Mouse (Mus musculus) right cerebral cortex, adult 2 months (tissue): ENCODE results near the gene Zfp710.
"Not testable (repeated sequence)": the region's sequence is repeated elsewhere in the genome, so short reads cannot be mapped to it uniquely, and the experiment has no call there.

Experiments
- DNase-seq, 2 experiments: peaks; one replicate each; pipeline ENCODE4 v3.0.0; 2021 to 2022; ENCODE audit warnings: low spot score in 2 of 2

The Zfp710 gene

DNA sequence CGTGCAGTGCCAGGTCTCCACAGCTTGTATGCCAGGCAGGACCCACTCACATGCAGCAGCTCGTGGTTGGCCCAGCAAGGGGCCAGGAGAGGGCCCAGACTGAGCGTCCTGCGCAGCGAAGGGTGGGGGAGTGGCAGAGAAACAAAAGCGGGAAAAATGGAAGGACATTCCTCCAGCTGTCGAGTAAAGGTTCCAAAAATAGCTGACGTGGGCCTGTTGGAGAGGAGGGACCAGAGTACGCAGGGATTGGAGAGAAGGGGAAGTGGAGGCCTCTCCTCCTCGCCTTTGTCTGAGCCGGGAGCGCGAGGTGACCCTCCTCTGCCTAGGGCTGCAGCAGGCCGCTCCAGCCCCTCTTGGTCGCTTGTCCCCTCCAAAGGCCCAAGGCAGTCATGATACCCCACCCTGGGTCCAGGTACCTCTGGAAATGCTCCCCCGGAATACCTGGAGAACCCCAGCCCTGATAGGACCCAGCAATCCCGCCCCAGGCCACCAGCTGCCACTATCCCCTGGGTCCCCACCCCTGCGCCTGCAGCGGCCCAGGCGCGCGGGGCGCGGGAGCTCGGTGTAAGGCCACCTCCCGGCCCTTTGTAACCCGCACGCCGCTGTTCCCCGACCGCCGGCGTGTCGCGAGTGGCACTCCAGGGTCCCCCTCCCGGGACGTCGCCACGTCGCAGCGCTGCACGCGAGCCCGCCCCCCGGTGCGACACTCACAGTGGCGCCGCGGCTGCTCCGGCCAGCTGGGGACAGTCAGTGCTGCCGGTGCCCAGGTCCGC lies 90.0 kb downstream of the Zfp710 start:
- DNase-seq, result peak; percentile 44 to 51

DNA sequence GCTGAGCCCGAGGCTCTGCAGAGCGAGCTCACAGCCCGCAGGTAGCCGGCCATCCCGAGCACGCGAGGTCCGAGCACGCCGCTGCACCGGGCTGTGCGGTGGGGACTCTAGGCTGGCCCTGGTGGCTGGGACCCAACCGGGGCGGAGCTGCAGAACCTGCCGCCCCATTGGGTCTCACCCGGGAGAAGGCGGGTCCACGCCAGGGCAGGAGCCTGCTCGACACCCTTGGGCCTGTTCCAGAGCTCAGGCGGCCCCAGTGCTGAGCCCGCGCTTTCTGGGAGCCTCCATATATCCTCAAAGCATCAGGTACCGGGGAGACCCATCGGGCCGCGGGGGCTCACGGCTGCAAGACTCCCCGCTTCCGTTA lies 90.6 kb downstream of the Zfp710 start, which contains the start of gene Idh2:
Gene Idh2 (minus strand): TSS at position 169 of the 367 bp plus-strand sequence.
- peak; percentile 86 to 88 for DNase-seq

DNA sequence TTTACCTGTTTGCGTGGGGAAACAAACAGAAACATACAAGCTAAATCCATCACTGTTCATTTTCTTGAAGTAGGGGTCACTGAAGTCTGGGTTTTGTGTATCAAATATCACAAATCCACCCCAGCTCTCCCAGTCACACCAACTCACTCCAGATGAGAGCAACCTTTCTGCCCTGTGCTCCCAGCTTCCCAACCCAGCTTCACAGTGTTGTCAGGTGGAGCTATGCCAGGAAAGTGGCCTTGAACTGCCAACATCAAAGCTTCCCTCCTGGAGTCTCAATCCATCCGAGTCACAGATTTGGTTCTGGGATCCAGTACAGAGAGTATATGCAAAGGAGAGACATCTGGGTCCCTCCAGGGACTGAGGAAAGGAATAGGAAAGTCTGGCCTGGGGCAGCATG lies 91.5 kb downstream of the Zfp710 start:
- no peak for DNase-seq

DNA sequence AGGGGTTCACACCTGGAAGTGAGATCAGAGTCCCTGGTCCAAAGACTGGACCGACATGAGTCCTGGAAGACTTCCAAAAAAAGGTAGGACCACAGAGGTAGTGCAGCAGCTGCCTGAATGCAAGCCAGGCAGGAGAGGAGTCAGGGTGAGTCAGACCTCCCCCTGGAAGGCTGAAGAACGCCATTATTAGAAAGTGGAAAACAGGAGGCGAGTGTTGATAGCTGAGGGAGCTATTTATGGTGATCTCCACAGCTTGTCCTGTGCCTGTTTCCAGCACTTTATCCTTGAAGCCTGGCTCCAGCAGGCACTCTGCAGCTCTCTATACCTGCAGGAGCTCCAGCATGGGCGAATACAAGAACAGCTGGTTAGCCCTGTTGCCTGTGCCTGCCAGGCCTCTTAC lies 94.6 kb downstream of the Zfp710 start:
- peak; percentile 45 to 68 for DNase-seq

DNA sequence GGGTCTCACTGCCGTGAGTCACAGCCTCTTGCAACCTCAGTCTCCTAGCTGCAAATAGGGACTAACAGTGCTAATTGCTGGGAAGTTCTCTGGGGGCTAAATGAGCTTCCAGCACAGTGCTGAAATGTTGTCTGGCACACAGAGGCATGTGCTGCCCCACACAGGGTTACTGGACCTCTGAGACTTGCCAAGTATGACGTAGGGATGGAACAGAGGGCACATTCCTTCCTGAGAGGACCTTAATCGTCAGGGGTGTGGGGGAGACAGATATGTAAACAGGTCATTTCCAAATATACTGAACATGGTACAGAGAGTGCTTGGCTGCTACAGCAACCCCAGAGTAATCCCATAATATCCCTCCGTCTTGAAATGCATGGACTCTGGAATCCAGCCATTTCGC lies 96.5 kb downstream of the Zfp710 start:
- DNase-seq, result no peak

DNA sequence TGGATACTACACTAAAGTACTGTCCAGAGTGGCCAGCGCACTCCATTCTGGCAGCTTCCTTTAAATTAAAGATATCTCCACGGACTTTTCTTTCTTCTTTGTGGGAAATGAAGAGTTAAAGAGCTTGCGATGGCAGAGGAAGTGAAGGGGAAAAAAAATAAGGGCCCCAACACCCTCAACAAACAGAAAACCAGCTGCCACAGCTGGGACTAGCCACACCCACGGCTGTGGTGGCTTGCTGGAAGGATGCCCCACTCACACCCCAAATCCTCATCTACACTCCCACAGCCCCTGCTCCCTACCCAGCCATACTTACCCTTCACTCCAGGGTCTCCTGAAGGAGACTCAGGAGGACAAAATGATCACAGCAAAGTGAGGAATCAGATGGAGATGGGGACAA lies 98.5 kb downstream of the Zfp710 start:
- no peak for DNase-seq

DNA sequence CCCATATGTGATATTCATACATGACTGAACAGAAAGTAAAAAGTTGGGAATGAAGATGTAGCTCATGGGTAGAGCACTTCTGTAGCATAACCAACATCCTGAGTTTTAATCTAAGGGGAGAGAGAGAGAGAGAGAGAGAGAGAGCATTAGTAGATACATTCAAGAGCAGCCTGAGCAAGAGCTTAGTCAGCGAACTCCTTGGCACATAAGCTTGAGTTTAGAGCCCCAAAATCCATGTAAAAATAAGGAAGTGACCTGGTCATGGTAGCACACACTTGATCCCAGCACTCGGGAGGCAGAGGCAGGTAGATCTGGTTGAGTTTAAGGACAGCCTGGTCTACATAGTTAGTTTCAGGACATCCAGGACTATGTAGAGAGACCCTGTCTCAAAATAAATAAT lies 99.1 kb downstream of the Zfp710 start:
- DNase-seq, result no peak

DNA sequence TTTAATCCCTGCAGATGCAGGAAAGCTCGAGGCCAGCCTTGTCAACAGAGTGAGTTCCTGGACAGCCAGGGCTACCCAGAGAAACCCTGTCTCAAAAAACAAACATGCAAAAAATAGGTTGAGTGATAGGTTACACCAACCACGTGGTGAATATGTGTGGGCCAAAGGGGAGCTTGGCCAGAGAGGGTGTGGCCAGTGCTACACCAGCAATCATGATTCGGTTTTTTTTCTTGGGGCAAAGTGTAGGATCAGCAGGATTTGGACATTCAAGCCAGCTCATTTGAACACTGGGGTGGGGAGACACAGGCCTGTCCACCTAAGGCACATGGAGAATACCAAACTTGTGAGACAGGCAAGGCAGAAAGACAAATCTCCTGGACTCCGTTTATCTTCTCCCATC lies 104.7 kb downstream of the Zfp710 start:
- no peak for DNase-seq

DNA sequence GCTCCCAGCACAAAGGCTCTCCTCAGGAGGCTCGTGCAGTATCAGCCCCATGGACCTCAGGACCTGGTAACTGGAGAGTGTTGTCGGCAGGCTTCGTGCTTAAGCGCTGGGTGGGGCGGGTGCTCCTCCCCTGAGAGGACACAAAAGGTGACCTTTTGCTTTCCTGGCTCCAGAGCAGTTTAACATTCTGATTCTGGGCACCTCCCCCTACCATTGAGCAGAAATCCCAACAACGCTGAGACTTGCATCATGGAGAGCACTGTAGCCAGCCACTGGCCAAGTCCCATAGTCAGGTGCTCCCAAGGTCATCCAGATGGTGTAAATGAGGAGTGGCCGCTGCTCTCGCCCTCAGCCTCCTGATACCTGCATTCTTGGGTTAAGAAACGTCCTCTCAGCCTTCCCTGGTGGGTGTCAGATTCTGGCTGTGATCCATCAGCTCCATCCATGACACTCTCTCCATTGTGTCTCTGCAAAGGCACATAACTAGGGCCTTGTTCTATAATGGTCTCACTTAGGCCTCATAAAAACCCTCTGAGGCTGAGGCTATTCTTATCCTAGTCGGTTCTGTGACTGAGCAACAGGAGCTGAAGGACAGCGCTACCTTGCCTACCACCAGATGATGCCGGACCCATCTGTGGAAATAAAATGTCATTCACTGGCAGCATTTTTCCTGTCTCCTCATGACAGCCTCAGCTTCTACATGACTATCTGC lies 105.9 kb downstream of the Zfp710 start:
- DNase-seq, result no peak

DNA sequence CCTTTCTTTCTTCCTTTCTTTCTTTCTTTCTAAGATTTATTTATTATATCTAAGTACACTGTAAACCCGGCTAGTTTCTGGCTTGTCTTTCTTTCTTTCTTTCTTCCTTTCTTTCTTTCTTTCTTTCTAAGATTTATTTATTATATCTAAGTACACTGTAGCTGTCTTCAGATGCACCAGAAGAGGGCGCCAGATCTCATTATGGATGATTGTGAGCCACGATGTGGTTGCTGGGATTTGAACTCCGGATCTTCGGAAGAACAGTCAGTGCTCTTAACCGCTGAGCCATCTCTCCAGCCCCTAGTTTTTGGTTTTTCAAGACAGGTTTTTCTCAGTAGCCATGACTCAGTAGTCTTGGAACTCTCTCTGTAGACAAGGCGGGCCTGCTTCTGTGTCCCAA lies 106.7 kb downstream of the Zfp710 start:
- DNase-seq, result not testable (repeated sequence)

DNA sequence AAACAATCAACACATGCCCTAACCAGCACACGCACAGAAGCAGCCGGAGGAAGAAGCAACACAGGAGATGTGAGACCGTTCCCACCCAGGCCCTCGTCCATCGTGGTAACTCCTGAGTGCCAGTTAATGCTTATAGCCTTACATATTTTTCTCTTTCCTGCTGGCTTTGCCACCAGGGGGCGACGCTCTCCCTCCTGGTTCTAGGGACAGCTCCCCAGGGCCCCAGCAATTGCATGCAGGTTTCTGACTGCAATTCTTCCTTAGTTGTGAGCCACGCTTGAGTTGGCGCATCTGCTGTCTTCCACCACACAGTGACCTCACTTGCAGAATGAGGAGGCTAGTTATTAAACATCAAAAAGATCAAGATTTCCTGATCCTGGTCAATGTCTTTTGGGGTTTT lies 107.9 kb downstream of the Zfp710 start:
- no peak for DNase-seq

DNA sequence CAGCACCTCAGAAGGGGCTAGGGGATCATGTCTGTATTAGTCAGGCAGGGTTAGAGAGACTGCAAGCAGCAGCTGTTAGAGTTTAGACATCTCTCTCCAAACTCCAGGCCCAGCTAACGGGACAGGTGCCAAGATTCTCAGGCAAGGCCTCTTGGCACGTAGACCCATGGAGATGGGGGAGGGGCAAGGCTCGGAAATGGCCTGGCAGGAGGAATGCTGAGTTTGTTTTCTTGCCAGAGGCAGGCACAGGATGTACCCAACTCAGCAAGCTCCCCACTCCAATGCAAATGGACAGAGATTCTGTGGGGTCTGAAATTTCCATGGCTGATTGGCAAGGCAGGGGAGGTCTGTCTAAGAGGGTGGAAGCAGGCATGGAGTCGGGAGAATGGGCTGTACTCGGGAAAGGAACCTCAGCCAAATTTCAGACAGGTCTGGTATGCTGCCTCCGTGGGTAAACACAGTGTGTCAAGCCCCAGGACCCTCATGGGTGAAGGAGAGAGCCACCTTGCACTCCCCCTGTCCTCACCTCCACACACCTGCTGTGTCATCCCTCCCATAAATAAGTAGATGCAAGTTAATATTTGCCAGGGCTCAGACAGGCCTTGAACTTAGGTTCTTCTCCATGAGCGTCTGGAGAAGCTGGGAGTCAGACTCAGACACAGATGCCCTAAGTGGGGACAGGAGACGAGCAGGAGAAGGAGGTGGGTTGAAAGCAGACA lies 110.0 kb downstream of the Zfp710 start:
- DNase-seq, result peak; percentile 64 to 71

DNA sequence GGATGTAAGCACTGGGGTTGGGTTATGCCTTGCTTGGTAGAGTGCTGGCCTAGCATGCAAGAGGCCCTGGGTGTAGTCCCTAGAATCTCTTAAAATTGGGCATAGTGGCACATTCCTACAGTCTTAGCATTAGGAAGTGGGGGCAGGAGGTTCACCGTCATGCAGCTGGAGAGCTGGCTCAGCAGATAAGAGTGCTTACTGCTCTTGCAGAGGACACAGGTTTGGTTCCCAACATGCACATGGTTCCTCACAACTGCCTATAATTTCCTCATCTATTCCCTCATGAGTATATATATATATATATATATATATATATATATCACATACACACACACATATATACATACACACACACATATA lies 110.5 kb downstream of the Zfp710 start:
- DNase-seq, result no peak

DNA sequence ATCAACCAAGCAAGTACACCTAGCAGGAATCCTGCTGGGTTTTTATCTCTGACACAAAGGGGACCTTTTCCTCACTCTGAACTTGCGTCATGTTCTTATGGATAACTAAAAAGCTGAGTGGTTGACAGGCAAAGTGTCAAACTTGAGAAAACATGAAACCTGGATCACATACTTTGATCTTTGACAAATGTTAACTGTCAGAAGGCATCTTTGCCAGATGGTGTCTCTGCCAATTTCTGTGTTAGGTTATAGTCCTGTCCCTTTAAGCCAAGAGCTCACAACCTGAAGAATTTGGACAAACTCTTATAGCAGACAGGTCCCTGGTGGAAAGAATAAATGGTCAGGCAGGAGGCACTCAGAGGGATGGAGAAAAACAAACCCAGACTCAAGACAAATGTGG lies 113.8 kb downstream of the Zfp710 start:
- DNase-seq, result no peak

DNA sequence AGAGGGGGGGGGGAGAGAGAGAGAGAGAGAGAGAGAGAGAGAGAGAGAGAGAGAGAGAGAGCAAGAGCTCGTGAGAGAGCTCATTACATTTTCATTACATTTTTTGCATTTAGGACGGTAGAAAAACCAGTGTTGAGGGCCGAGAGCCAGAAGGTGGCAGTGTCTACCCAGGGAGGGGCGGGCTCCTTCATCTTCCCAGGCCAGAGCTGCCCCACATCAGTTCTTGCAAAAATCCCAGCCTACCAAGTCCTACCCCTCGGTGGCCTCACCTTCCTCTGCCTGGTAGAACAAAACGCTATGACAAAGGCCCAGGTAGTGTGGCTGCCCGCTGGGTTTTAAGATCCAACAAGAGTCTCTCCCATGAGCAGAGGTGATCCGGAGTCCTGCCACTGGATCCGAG lies 116.2 kb downstream of the Zfp710 start:
- DNase-seq, result peak; percentile 74 to 79
